Mouse (Mus musculus) CH12.LX (cell line): ENCODE measurements around the gene Prr15l. TPM values are rescaled to one million over a fixed set of nuclear protein-coding genes. Genes with fewer than 3 reads are reported as not detected.

Experiments
- DNase-seq: peaks from one replicate; pipeline ENCODE4 v3.0.0-alpha.2; 2013; ENCODE audit errors: extremely low read depth
- H3K27ac ChIP-seq: 2 replicates; pipeline ENCODE4 v1.5.1; 2012; ENCODE audit warnings: low read depth, mild to moderate bottlenecking, control low read depth, moderate library complexity; ENCODE audit not compliant: insufficient read depth
- H3K27me3 ChIP-seq: replicated peaks from 2 replicates; pipeline ENCODE3; 2012; ENCODE audit warnings: inconsistent platforms
- H3K36me3 ChIP-seq, 2 experiments: replicated peaks in 1 of 2; 2 replicates each; pipeline versions ENCODE3 to v1.6.1; 2012; ENCODE audit warnings: inconsistent platforms in 1 of 2, low read length in 1 of 2, mild to moderate bottlenecking in 1 of 2, mixed read lengths in 1 of 2, moderate library complexity in 1 of 2; ENCODE audit not compliant: control insufficient read depth in 1 of 2, insufficient read depth in 1 of 2
- H3K4me1 ChIP-seq, 2 experiments: 2 replicates each; pipeline ENCODE4 v1.6.1; 2012; ENCODE audit warnings: inconsistent platforms in 1 of 2, moderate library complexity in 1 of 2; ENCODE audit not compliant: insufficient read depth in 2 of 2, control insufficient read depth in 1 of 2
- H3K4me2 ChIP-seq: 2 replicates; pipeline ENCODE4 v1.6.1; 2012; ENCODE audit warnings: low read depth, mild to moderate bottlenecking, control low read depth; ENCODE audit not compliant: poor library complexity, insufficient read depth, severe bottlenecking
- H3K4me3 ChIP-seq, 3 experiments: fragments of 150-350 bp in 1 of 3; sonication (generic) in 1 of 3; replicated peaks in 1 of 3; 2 replicates each; pipeline versions ENCODE3 to v1.5.1; 2011 to 2012; ENCODE audit warnings: low read depth in 2 of 3, low read length in 2 of 3, mild to moderate bottlenecking in 2 of 3, moderate library complexity in 2 of 3, control low read depth in 1 of 3, improper control_type of control experiment in 1 of 3, inconsistent platforms in 1 of 3, mixed read lengths in 1 of 3; ENCODE audit not compliant: poor library complexity in 1 of 3
- H3K79me2 ChIP-seq: replicated peaks from 2 replicates; pipeline ENCODE4 v1.6.1; 2012; ENCODE audit warnings: mild to moderate bottlenecking, moderate library complexity; ENCODE audit not compliant: control insufficient read depth, poor library complexity, insufficient read depth, severe bottlenecking; ENCODE audit errors: extremely low read depth
- H3K9ac ChIP-seq: 2 replicates; pipeline ENCODE4 v1.6.1; 2012; ENCODE audit warnings: low read depth, mild to moderate bottlenecking, control low read depth, moderate library complexity; ENCODE audit not compliant: insufficient read depth
- H3K9me3 ChIP-seq: replicated peaks from 2 replicates; pipeline ENCODE3; 2012; ENCODE audit warnings: low read length, inconsistent platforms, mixed read lengths
- BHLHE40 ChIP-seq: IDR thresholded peaks from 2 replicates; pipeline ENCODE4 v1.6.1; 2011; ENCODE audit warnings: mild to moderate bottlenecking, low read depth, low read length, improper control_type of control experiment
- CTCF ChIP-seq, 2 experiments: IDR thresholded peaks in 1 of 2; conservative IDR thresholded peaks in 1 of 2; 2 replicates each; pipeline ENCODE4 v1.5.1; 2011 to 2012; ENCODE audit warnings: low read depth in 2 of 2, low read length in 2 of 2, improper control_type of control experiment in 1 of 2, inconsistent platforms in 1 of 2, mild to moderate bottlenecking in 1 of 2, moderate library complexity in 1 of 2
- EP300 ChIP-seq: IDR thresholded peaks from 2 replicates; pipeline ENCODE4 v1.6.1; 2011; ENCODE audit warnings: low read length, improper control_type of control experiment
- IRF4 ChIP-seq: IDR thresholded peaks from 2 replicates; pipeline ENCODE4 v1.6.1; 2014; ENCODE audit warnings: low read depth, mild to moderate bottlenecking, inconsistent platforms, low read length, improper control_type of control experiment
- JUN ChIP-seq: IDR thresholded peaks from 2 replicates; pipeline ENCODE4 v1.6.1; 2011; ENCODE audit warnings: low read depth, mild to moderate bottlenecking, low read length, improper control_type of control experiment, moderate library complexity; ENCODE audit not compliant: insufficient read depth
- MAFK ChIP-seq: IDR thresholded peaks from 2 replicates; pipeline ENCODE4 v1.6.1; 2011; ENCODE audit warnings: low read length, improper control_type of control experiment; ENCODE audit not compliant: insufficient replicate concordance
- MAX ChIP-seq: IDR thresholded peaks from 2 replicates; pipeline ENCODE4 v1.6.1; 2011; ENCODE audit warnings: low read length, improper control_type of control experiment
- MAZ ChIP-seq: IDR thresholded peaks from 2 replicates; pipeline ENCODE4 v1.6.1; 2012; ENCODE audit warnings: low read depth, mild to moderate bottlenecking, inconsistent platforms, low read length, improper control_type of control experiment, moderate library complexity
- MXI1 ChIP-seq: IDR thresholded peaks from 2 replicates; pipeline ENCODE4 v1.6.1; 2011; ENCODE audit warnings: mild to moderate bottlenecking, low read depth, low read length, improper control_type of control experiment
- SMC3 ChIP-seq: IDR thresholded peaks from 2 replicates; pipeline ENCODE4 v1.6.1; 2011; ENCODE audit warnings: low read depth, low read length, improper control_type of control experiment
- UBTF ChIP-seq: IDR thresholded peaks from 2 replicates; pipeline ENCODE4 v1.6.1; 2012; ENCODE audit warnings: low read depth, mild to moderate bottlenecking, inconsistent platforms, low read length, improper control_type of control experiment, moderate library complexity
- ZC3H11A ChIP-seq: IDR thresholded peaks from 2 replicates; pipeline ENCODE4 v1.6.1; 2012; ENCODE audit warnings: low read depth, mild to moderate bottlenecking, inconsistent platforms, low read length, improper control_type of control experiment
- ZKSCAN1 ChIP-seq: IDR thresholded peaks from 2 replicates; pipeline ENCODE4 v1.6.1; 2012; ENCODE audit warnings: low read depth, inconsistent platforms, low read length, improper control_type of control experiment, borderline replicate concordance
- ZMIZ1 ChIP-seq: IDR thresholded peaks from 2 replicates; pipeline ENCODE4 v1.6.1; 2012; ENCODE audit warnings: low read depth, mild to moderate bottlenecking, inconsistent platforms, low read length, improper control_type of control experiment
- dilution Hi-C: fragments of 300-500 bp; cut with MboI; formaldehyde crosslinking; loops from 2 replicates; pipeline ENCODE4 v1.14.3; 2020; ENCODE audit warnings: low sequenced_read_pairs; ENCODE audit not compliant: extremely low pct_unique_long_range_greater_than_20kb, extremely low pct_ligation_motif_present
- in situ Hi-C: fragments of 300-500 bp; cut with MboI; formaldehyde crosslinking; loops from 3 replicates; pipeline ENCODE4 v1.14.3; 2019; ENCODE audit warnings: low sequenced_read_pairs, low pct_ligation_motif_present, low pct_unique_long_range_greater_than_20kb, mixed read lengths
- polyA plus RNA-seq: library from polyadenylated mRNA; unstranded; fragments of >175 nt; gene quantifications from 2 replicates; pipeline ENCODE4 v1.2.1, GENCODE M21; 2012; ENCODE audit warnings: low read depth; ENCODE audit not compliant: insufficient read length
- total RNA-seq, 2 experiments: library from RNA; depleted of rRNA; stranded (reverse); fragments of 300-350 nt in 1 of 2; fragments of >200 nt in 1 of 2; gene quantifications; 2 replicates each; pipeline ENCODE4 v1.2.3; 2012 to 2014

Prr15l gene
- total and polyA plus RNA-seq, 3 experiments, result 0.08 to 0.31 TPM; not detected in 1

GRCm38 (mm10) chr11:96955094-96955493 lies 27.2 kb downstream of the Prr15l start:
- Histone ChIP-seq H3K4me3 (no peak overlapping the region), H3K36me3 (peaks cover 86 to 99% of the 10 kb centered on the region in 2 experiments), H3K79me2 (no peaks in the 10 kb centered on the region), H3K4me2 (no peak overlapping the region), H3K27ac (no peak overlapping the region; the same call in 1 of the 2 replicates), H3K27me3 (no peaks in the 10 kb centered on the region), H3K4me1 (no peaks in the 10 kb centered on the region), H3K9ac (no peak overlapping the region), H3K9me3 (peaks cover 5% of the 10 kb centered on the region)
- no peak for TF ChIP-seq MAFK
- TF ChIP-seq ZKSCAN1, result no peak
- TF ChIP-seq SMC3, result no peak
- TF ChIP-seq ZC3H11A, result no peak
- no peak for TF ChIP-seq BHLHE40
- no peak for TF ChIP-seq ZMIZ1
- TF ChIP-seq CTCF (conservative IDR thresholded peaks at IDR 0.05 in 1 of 2, IDR thresholded peaks at IDR 0.05 in 1 of 2; ENCODE audit: low read depth in 2 of 2, low read length in 2 of 2), result no peak
- TF ChIP-seq IRF4, result no peak
- TF ChIP-seq UBTF, result no peak
- TF ChIP-seq EP300, result no peak
- TF ChIP-seq MAZ, result no peak
- TF ChIP-seq MAX, result no peak
- no peak for TF ChIP-seq MXI1
- no peak for TF ChIP-seq JUN
- no peak for DNase-seq
- dilution Hi-C loops (no loop called here), in situ Hi-C loops (no loop called here)

GRCm38 (mm10) chr11:96956009-96956724 lies 28.3 kb downstream of the Prr15l start:
- Histone ChIP-seq H3K36me3 (peaks cover 87 to 99% of the 10 kb centered on the region in 2 experiments), H3K4me1 (no peaks in the 10 kb centered on the region), H3K9me3 (no peaks in the 10 kb centered on the region), H3K4me2 (no peak overlapping the region), H3K27ac (no peak overlapping the region), H3K27me3 (no peaks in the 10 kb centered on the region), H3K4me3 (no peak overlapping the region), H3K9ac (no peak overlapping the region)
- in situ Hi-C loops, result no loop called here
- dilution Hi-C loops, result no loop called here
- DNase-seq, result no peak
- no peak for TF ChIP-seq MAX
- peak in 1 of 2 experiments; percentile 16; a peak in 1 of 4 replicates for TF ChIP-seq CTCF (conservative IDR thresholded peaks at IDR 0.05 in 1 of 2, IDR thresholded peaks at IDR 0.05 in 1 of 2; ENCODE audit: low read depth in 2 of 2, low read length in 2 of 2)
- TF ChIP-seq, all 38 proteins: peak for 1
- no peaks in the 10 kb centered on the region for H3K79me2 ChIP-seq
